ENCODE assay signal across 30 mouse cellular contexts in genomic region chr2:173662255-173662950, GRCm38 (mm10). TPM values are rescaled to one million over a fixed set of nuclear protein-coding genes. Genes with fewer than 3 reads are reported as not detected.
DNase-seq lines count a peak whose midpoint lies in the region; ATAC-seq lines count a peak whose summit lies in the region.
"Had no signal": no experiment of that assay in that cellular context is flagged by ENCODE, and none has a peak within 500 bp of the region (broad histone marks: within the 10 kb centered on the region; RNA-seq: fewer than 3 reads in every experiment).

No protein-coding gene starts in this region.

- H3K36me3 ChIP-seq in midbrain, embryonic 11.5 days (ENCODE audit: control insufficient read depth, insufficient read depth, low read length): peaks cover 6% of the 10 kb centered on the region
- peaks cover 15% of the 10 kb centered on the region for H3K36me3 ChIP-seq in midbrain, embryonic 15.5 days (replicated peaks)
- peaks cover 39% of the 10 kb centered on the region for H3K36me3 ChIP-seq in kidney, embryonic 16.5 days (ENCODE audit: insufficient read depth, low read length)

- H3K4me1 ChIP-seq in midbrain, embryonic 11.5 days (ENCODE audit: control insufficient read depth, insufficient read depth, low read length): peaks cover 16% of the 10 kb centered on the region
- peaks cover 22% of the 10 kb centered on the region for H3K4me1 ChIP-seq in midbrain, embryonic 15.5 days
- H3K4me1 ChIP-seq in kidney, embryonic 16.5 days (ENCODE audit: insufficient read depth, low read length): peaks cover 20% of the 10 kb centered on the region

- H3K4me3 ChIP-seq in midbrain, embryonic 11.5 days (ENCODE audit: low read depth, low read length): no peak overlapping the region
- H3K4me3 ChIP-seq in midbrain, embryonic 15.5 days: no peak overlapping the region
- H3K4me3 ChIP-seq in kidney, embryonic 16.5 days (ENCODE audit: low read length): no peak overlapping the region
- H3K4me3 ChIP-seq: embryonic facial prominence, embryonic 12.5 days; embryonic facial prominence, embryonic 15.5 days; gastrocnemius, adult 2 months; hindbrain, embryonic 13.5 days had no signal

- ATAC-seq in midbrain, embryonic 11.5 days (ENCODE audit: low FRiP score): no peak
- ATAC-seq in midbrain, embryonic 15.5 days (replicated peaks): no peak
- ATAC-seq in kidney, embryonic 16.5 days (ENCODE audit: low FRiP score, low TSS enrichment): no peak
- ATAC-seq: activated CD4-positive, CD25-positive, alpha-beta regulatory T cell, adult 4 months; forebrain, embryonic 14.5 days; forebrain, postnatal 0 days; hindbrain, embryonic 16.5 days had no signal

- peak; percentile 41 for DNase-seq in midbrain, embryonic 11.5 days (ENCODE audit: low spot score, missing footprints)
- DNase-seq in 3134 (ENCODE audit: extremely low read depth, insufficient read length, low spot score) (peak; percentile 31), 416B (ENCODE audit: low read depth) (peak; percentile 54)
- peak; percentile 46 for DNase-seq in brain, adult 2 months (ENCODE audit: low read depth, low spot score)
- no peak for DNase-seq in natural killer cell, adult 2 months (ENCODE audit: low spot score in 2 of 2)
- DNase-seq: adrenal gland, adult 8-10 months; adrenal gland, postnatal 25 days; B cell, adult 2 months; cerebellum, adult 18-20 months; cerebellum, adult 9-10 months; cerebellum, postnatal 14 days; forebrain, postnatal 0 days; gastrocnemius, adult 2 months; gastrocnemius, postnatal 14 days; heart, adult 11 months had no signal

- H3K27me3 ChIP-seq in midbrain, embryonic 11.5 days (ENCODE audit: control insufficient read depth, insufficient read depth, low read length): no peaks in the 10 kb centered on the region
- no peaks in the 10 kb centered on the region for H3K27me3 ChIP-seq in midbrain, embryonic 15.5 days (replicated peaks)
- no peaks in the 10 kb centered on the region for H3K27me3 ChIP-seq in kidney, embryonic 16.5 days (ENCODE audit: insufficient read depth, low read length)
- H3K27me3 ChIP-seq: CH12.LX; embryonic facial prominence, embryonic 12.5 days; embryonic facial prominence, embryonic 15.5 days; hindbrain, embryonic 13.5 days had no signal

- H3K9me3 ChIP-seq in midbrain, embryonic 11.5 days (ENCODE audit: control insufficient read depth, low read length): no peaks in the 10 kb centered on the region
- H3K9me3 ChIP-seq in midbrain, embryonic 15.5 days: no peaks in the 10 kb centered on the region
- no peaks in the 10 kb centered on the region for H3K9me3 ChIP-seq in kidney, embryonic 16.5 days (ENCODE audit: low read length)
- H3K9me3 ChIP-seq: embryonic facial prominence, embryonic 12.5 days; embryonic facial prominence, embryonic 15.5 days; G1E; hindbrain, embryonic 13.5 days had no signal

- 95% methylated on average over 9 of the region's 9 CpGs for WGBS in midbrain, embryonic 11.5 days
- 93% methylated on average over 9 of the region's 9 CpGs for WGBS in midbrain, embryonic 15.5 days
- 89% methylated on average over 9 of the region's 9 CpGs for WGBS in kidney, embryonic 16.5 days

- no peak overlapping the region for H3K4me2 ChIP-seq in midbrain, embryonic 11.5 days
- no peak overlapping the region for H3K4me2 ChIP-seq in midbrain, embryonic 15.5 days
- no peak overlapping the region for H3K4me2 ChIP-seq in kidney, embryonic 16.5 days (replicated peaks; ENCODE audit: low read depth, low read length)
- H3K4me2 ChIP-seq: embryonic facial prominence, embryonic 12.5 days; embryonic facial prominence, embryonic 15.5 days; heart, embryonic 11.5 days; hindbrain, embryonic 13.5 days had no signal

- no peak overlapping the region for H3K27ac ChIP-seq in midbrain, embryonic 11.5 days (ENCODE audit: low read depth, low read length)
- H3K27ac ChIP-seq in midbrain, embryonic 15.5 days: no peak overlapping the region
- no peak overlapping the region for H3K27ac ChIP-seq in kidney, embryonic 16.5 days (ENCODE audit: low read length)
- H3K27ac ChIP-seq: embryonic facial prominence, embryonic 12.5 days; embryonic facial prominence, embryonic 15.5 days; gastrocnemius, adult 2 months; hindbrain, embryonic 13.5 days had no signal

- H3K9ac ChIP-seq in midbrain, embryonic 11.5 days (ENCODE audit: low read length): no peak overlapping the region
- H3K9ac ChIP-seq in midbrain, embryonic 15.5 days: no peak overlapping the region
- no peak overlapping the region for H3K9ac ChIP-seq in kidney, embryonic 16.5 days (replicated peaks; ENCODE audit: low read length)
- H3K9ac ChIP-seq: embryonic facial prominence, embryonic 12.5 days; embryonic facial prominence, embryonic 15.5 days; forebrain, postnatal 0 days; hindbrain, embryonic 13.5 days had no signal

RNA-seq across cellular contexts. Expression of gene Rab22a, which starts 2.8 kb away (rescaled TPM):
- 37.3 and 38.2 TPM in 2 replicates for polyA plus RNA-seq in midbrain, embryonic 11.5 days (2014; fragmentation: Nextera tagmentation; extraction: Ambion mirVana)
- polyA plus RNA-seq in midbrain, embryonic 15.5 days (2015; fragmentation: Nextera tagmentation; extraction: Ambion mirVana): 32.8 and 33.8 TPM in 2 replicates
- polyA plus RNA-seq in kidney, embryonic 16.5 days (2015; fragmentation: Nextera tagmentation; extraction: Ambion mirVana): 35.6 and 37.1 TPM in 2 replicates

RNA-seq across cellular contexts. Expression of gene 1700010B08Rik, which starts 56.8 kb away (rescaled TPM):
- polyA plus RNA-seq in midbrain, embryonic 11.5 days (2014; fragmentation: Nextera tagmentation; extraction: Ambion mirVana): not detected in 2 replicates
- polyA plus RNA-seq in midbrain, embryonic 15.5 days (2015; fragmentation: Nextera tagmentation; extraction: Ambion mirVana): 0.19 TPM in 1 of 2 replicates, not detected in the other
- polyA plus RNA-seq in kidney, embryonic 16.5 days (2015; fragmentation: Nextera tagmentation; extraction: Ambion mirVana): not detected in 2 replicates
- polyA plus RNA-seq: activated CD4-positive, CD25-positive, alpha-beta regulatory T cell, adult 4 months; embryonic facial prominence, embryonic 12.5 days; embryonic facial prominence, embryonic 15.5 days; forebrain, embryonic 11.5 days; forebrain, embryonic 14.5 days; forebrain, postnatal 0 days; frontal cortex, adult 2 months; G1E; heart, embryonic 11.5 days; heart, embryonic 14.5 days; heart, postnatal 0 days; hindbrain, embryonic 13.5 days; hindbrain, embryonic 16.5 days had no signal

Comparison
In these comparisons a context has a peak if more than half of its experiments do, and no peak if none do; other contexts are left out.
1. DNase-seq: peak in midbrain, embryonic 11.5 days (single experiment), 3134 (single experiment), 416B (single experiment) and brain, adult 2 months (single experiment); none in natural killer cell, adult 2 months (0 of 2).